Mouse (Mus musculus) kidney, embryonic 14.5 days (tissue): ENCODE data around the gene Marco. TPM values are rescaled to one million over a fixed set of nuclear protein-coding genes. Genes with fewer than 3 reads are reported as not detected.

Experiments
- ATAC-seq: fragments of 200-750 bp; cut with Nextera tagmentation; 2 replicates; pipeline ENCODE4 v1.8.0; 2017; ENCODE audit warnings: moderate number of reproducible peaks, mild to moderate bottlenecking, moderate TSS enrichment, moderate library complexity; ENCODE audit not compliant: low FRiP score, low TSS enrichment
- H3K27ac ChIP-seq: fragments of 300-500 bp; sonication (generic); 2 replicates; pipeline ENCODE4 v1.5.1; 2014; ENCODE audit warnings: low read depth, mild to moderate bottlenecking, low read length, moderate library complexity, mixed read lengths
- H3K27me3 ChIP-seq: fragments of 300-500 bp; sonication (generic); 2 replicates; pipeline ENCODE4 v1.6.1; 2014; ENCODE audit warnings: mild to moderate bottlenecking, low read length; ENCODE audit not compliant: control insufficient read depth, insufficient read depth
- H3K36me3 ChIP-seq: fragments of 300-500 bp; sonication (generic); 2 replicates; pipeline ENCODE4 v1.6.1; 2014; ENCODE audit warnings: low read length, mixed read lengths; ENCODE audit not compliant: control insufficient read depth, insufficient read depth
- H3K4me1 ChIP-seq: fragments of 300-500 bp; sonication (generic); 2 replicates; pipeline ENCODE4 v1.6.1; 2014; ENCODE audit warnings: low read length, mixed read lengths; ENCODE audit not compliant: control insufficient read depth, insufficient read depth
- H3K4me2 ChIP-seq: fragments of 300-500 bp; sonication (generic); replicated peaks from 2 replicates; pipeline ENCODE4 v1.6.1; 2014; ENCODE audit warnings: low read depth, mild to moderate bottlenecking, low read length
- H3K4me3 ChIP-seq: fragments of 300-500 bp; sonication (generic); 2 replicates; pipeline ENCODE4 v1.5.1; 2014; ENCODE audit warnings: mild to moderate bottlenecking, low read length
- H3K9ac ChIP-seq: fragments of 300-500 bp; sonication (generic); 2 replicates; pipeline ENCODE4 v1.6.1; 2014; ENCODE audit warnings: low read depth, mild to moderate bottlenecking, low read length, moderate library complexity
- H3K9me3 ChIP-seq: fragments of 300-500 bp; sonication (generic); 2 replicates; pipeline ENCODE4 v1.6.1; 2016; ENCODE audit warnings: low read length; ENCODE audit not compliant: control insufficient read depth
- WGBS: fragments of 180-500 bp; shearing (Covaris S2); extraction: QIAGEN DNeasy Blood & Tissue Kit; methylation state at CpG from one replicate; pipeline ENCODE4 v1.1.7; 2014; 5-methylcytosine and 5-hydroxymethylcytosine counted together
- polyA plus RNA-seq: library from polyadenylated mRNA; unstranded; fragments of >200 nt; fragmentation: Nextera tagmentation; extraction: Ambion mirVana; gene quantifications from 2 replicates; pipeline ENCODE4 v1.2.1, GENCODE M21; 2014

Gene Marco
- 0.11 and 0.13 TPM in 2 replicates for polyA plus RNA-seq

- Histone ChIP-seq H3K27ac (no peak within 1 kb of the TSS), H3K36me3 (no peaks in the 10 kb centered on the region), H3K9ac (no peak within 1 kb of the TSS), H3K9me3 (no peaks in the 10 kb centered on the region), H3K4me1 (no peaks in the 10 kb centered on the region), H3K27me3 (no peaks in the 10 kb centered on the region), H3K4me2 (no peak within 1 kb of the TSS), H3K4me3 (no peak within 1 kb of the TSS)
- 71% methylated on average over 1 of the region's 1 CpGs for WGBS
- ATAC-seq, result no peak
Measured at GRCm38 (mm10) chr1:120504924-120505323, at the start of gene Marco. Gene Marco (minus strand): TSS chr1:120505024.

GRCm38 (mm10) chr1:120539506-120540029, 34.7 kb upstream of the Marco start:
- WGBS, result 56% methylated on average over 7 of the region's 7 CpGs
- no peaks in the 10 kb centered on the region for H3K4me1 ChIP-seq

GRCm38 (mm10) chr1:120536998-120537397, 32.2 kb upstream of the Marco start:
- H3K27ac ChIP-seq, result no peak overlapping the region
- no peak overlapping the region for H3K4me2 ChIP-seq
- no peak overlapping the region for H3K9ac ChIP-seq
- ATAC-seq, result no peak
- H3K27me3 ChIP-seq, result no peaks in the 10 kb centered on the region
- no peaks in the 10 kb centered on the region for H3K4me1 ChIP-seq
- H3K9me3 ChIP-seq, result no peaks in the 10 kb centered on the region
- H3K36me3 ChIP-seq, result no peaks in the 10 kb centered on the region
- H3K4me3 ChIP-seq, result no peak overlapping the region
- WGBS, result 91% methylated on average over 1 of the region's 1 CpGs

More at GRCm38 (mm10) chr1:120539506-120540029, 34.7 kb upstream of the Marco start:
- Histone ChIP-seq H3K27ac (no peak overlapping the region), H3K9ac (no peak overlapping the region), H3K4me3 (no peak overlapping the region), H3K9me3 (no peaks in the 10 kb centered on the region), H3K27me3 (no peaks in the 10 kb centered on the region), H3K36me3 (no peaks in the 10 kb centered on the region), H3K4me2 (no peak overlapping the region)
- no peak for ATAC-seq

GRCm38 (mm10) chr1:120535919-120536318, 31.1 kb upstream of the Marco start:
- ATAC-seq, result no peak
- H3K4me3 ChIP-seq, result no peak overlapping the region

GRCm38 (mm10) chr1:120532321-120532916, 27.6 kb upstream of the Marco start:
- Histone ChIP-seq H3K4me1 (no peaks in the 10 kb centered on the region), H3K36me3 (no peaks in the 10 kb centered on the region), H3K9me3 (no peaks in the 10 kb centered on the region), H3K4me2 (no peak overlapping the region), H3K27me3 (no peaks in the 10 kb centered on the region), H3K9ac (no peak overlapping the region), H3K4me3 (no peak overlapping the region), H3K27ac (no peak overlapping the region)
- ATAC-seq, result no peak
- WGBS, result 74% methylated on average over 6 of the region's 6 CpGs

More at GRCm38 (mm10) chr1:120535919-120536318, 31.1 kb upstream of the Marco start:
- Histone ChIP-seq H3K4me1 (no peaks in the 10 kb centered on the region), H3K9me3 (no peaks in the 10 kb centered on the region), H3K27ac (no peak overlapping the region), H3K36me3 (no peaks in the 10 kb centered on the region), H3K27me3 (no peaks in the 10 kb centered on the region), H3K9ac (no peak overlapping the region), H3K4me2 (no peak overlapping the region)
- 85% methylated on average over 1 of the region's 1 CpGs for WGBS

GRCm38 (mm10) chr1:120531770-120532169, 26.9 kb upstream of the Marco start:
- Histone ChIP-seq H3K9me3 (no peaks in the 10 kb centered on the region), H3K27me3 (no peaks in the 10 kb centered on the region), H3K9ac (no peak overlapping the region), H3K27ac (no peak overlapping the region), H3K36me3 (no peaks in the 10 kb centered on the region), H3K4me3 (no peak overlapping the region), H3K4me1 (no peaks in the 10 kb centered on the region), H3K4me2 (no peak overlapping the region)
- WGBS, result 77% methylated on average over 3 of the region's 3 CpGs
- ATAC-seq, result no peak

- Histone ChIP-seq H3K4me1 (no peaks in the 10 kb centered on the region), H3K4me2 (no peak overlapping the region), H3K9ac (no peak overlapping the region), H3K9me3 (no peaks in the 10 kb centered on the region), H3K36me3 (no peaks in the 10 kb centered on the region), H3K27ac (no peak overlapping the region), H3K4me3 (no peak overlapping the region), H3K27me3 (no peaks in the 10 kb centered on the region)
- no peak for ATAC-seq
- 82% methylated on average over 2 of the region's 2 CpGs for WGBS
Measured at GRCm38 (mm10) chr1:120529881-120530280, 25.1 kb upstream of the Marco start.

- Histone ChIP-seq H3K9me3 (no peaks in the 10 kb centered on the region), H3K27ac (no peak overlapping the region), H3K9ac (no peak overlapping the region), H3K4me1 (no peaks in the 10 kb centered on the region), H3K4me3 (no peak overlapping the region), H3K27me3 (no peaks in the 10 kb centered on the region), H3K4me2 (no peak overlapping the region), H3K36me3 (no peaks in the 10 kb centered on the region)
- ATAC-seq, result no peak
- WGBS, result 67% methylated on average over 7 of the region's 7 CpGs
Measured at GRCm38 (mm10) chr1:120517618-120518017, 12.8 kb upstream of the Marco start.

GRCm38 (mm10) chr1:120510311-120510710, 5.5 kb upstream of the Marco start:
- no peak overlapping the region for H3K4me3 ChIP-seq
- H3K27ac ChIP-seq, result no peak overlapping the region
- H3K9me3 ChIP-seq, result no peaks in the 10 kb centered on the region
- H3K27me3 ChIP-seq, result no peaks in the 10 kb centered on the region
- no peak for ATAC-seq
- H3K4me2 ChIP-seq, result no peak overlapping the region
- no peaks in the 10 kb centered on the region for H3K4me1 ChIP-seq
- no peaks in the 10 kb centered on the region for H3K36me3 ChIP-seq
- no peak overlapping the region for H3K9ac ChIP-seq
- WGBS, result 65% methylated on average over 3 of the region's 3 CpGs
